Mouse (Mus musculus): ENCODE data around the gene Nuak2.

DNA sequence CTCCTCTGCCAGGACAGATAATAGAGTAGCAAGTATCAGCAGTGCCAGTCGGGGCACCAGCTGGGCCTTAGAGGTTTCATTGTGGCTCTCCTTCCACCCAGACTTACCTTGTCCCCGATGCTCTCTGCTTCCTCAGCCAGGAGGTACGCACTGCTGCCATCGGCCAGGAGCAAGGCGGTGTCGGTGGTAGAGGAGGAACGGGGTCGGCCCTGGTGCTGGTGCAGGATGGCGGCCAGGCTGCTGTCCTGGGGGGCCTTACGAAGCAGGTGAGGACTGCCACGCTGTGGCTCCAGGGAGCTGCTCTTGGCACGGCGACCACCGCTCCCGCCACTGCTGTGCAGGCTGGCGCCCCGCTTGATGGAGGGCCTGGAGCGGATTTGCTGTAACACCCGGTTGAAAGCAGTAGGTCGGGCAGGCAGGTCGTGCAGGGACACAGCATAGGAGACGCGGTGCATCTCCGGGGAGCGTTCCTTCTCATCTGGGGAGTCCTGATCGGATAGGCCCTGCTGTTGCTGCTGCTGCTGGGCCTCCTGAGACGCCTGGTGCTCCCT, 64.7 kb downstream of the Nuak2 start:
- TF ChIP-seq EP300 (IDR thresholded peaks at IDR 0.05), result no peak
- no peak for TF ChIP-seq CTCF (IDR thresholded peaks at IDR 0.05)
